Mouse (Mus musculus): ENCODE data around the gene Olfr1333. TPM values are rescaled to one million over a fixed set of nuclear protein-coding genes. Genes with fewer than 3 reads are reported as not detected.
A peak's percentile ranks its signal among the peaks of the same experiment; 100 is the strongest.
"Not testable (repeated sequence)": the region's sequence is repeated elsewhere in the genome, so short reads cannot be mapped to it uniquely, and the experiment has no call there.

Gene Olfr1333
- not detected in 2 replicates for polyA plus RNA-seq (2015; fragmentation: Nextera tagmentation; extraction: Ambion mirVana)

DNA sequence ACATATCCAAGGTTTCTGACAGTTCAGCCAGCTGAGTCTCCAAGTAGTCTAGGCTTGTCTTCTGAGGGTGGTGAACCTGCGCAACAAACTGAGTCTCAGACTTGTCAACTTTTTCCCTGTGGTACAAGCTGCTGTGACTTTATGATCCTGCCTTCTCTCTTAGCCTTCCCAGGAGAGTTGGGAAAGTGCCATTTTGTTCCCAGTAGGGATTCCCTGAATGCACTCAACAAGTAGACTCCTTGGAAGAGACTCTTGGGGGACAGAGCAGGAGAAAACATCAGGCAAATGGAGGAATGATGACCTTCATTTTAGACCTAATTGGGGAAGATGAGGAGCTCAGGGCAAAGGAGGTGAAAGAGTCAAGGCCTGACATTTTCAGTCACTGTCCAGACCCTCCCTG, at the start of gene Olfr1333:
Gene Olfr1333 (minus strand): TSS at position 101 of the 400 bp plus-strand sequence.
- H3K9ac ChIP-seq (ENCODE audit: low read depth, low read length): no peak within 1 kb of the TSS
- H3K27ac ChIP-seq (ENCODE audit: low read depth, low read length): no peak within 1 kb of the TSS
- H3K4me2 ChIP-seq (ENCODE audit: low read length): no peak within 1 kb of the TSS
- no peaks in the 10 kb centered on the region for H3K4me1 ChIP-seq (ENCODE audit: control insufficient read depth, insufficient read depth, low read depth, low read length)
- H3K27me3 ChIP-seq (replicated peaks; ENCODE audit: control insufficient read depth, insufficient read depth, low read length): no peaks in the 10 kb centered on the region
- ATAC-seq: no peak
- whole genome bisulfite sequencing: 91% methylated on average over 1 of the region's 1 CpGs
- no peaks in the 10 kb centered on the region for H3K9me3 ChIP-seq (ENCODE audit: control insufficient read depth, low read length)
- no peak within 1 kb of the TSS for H3K4me3 ChIP-seq (ENCODE audit: low read length)
- no peaks in the 10 kb centered on the region for H3K36me3 ChIP-seq (ENCODE audit: control insufficient read depth, insufficient read depth, low read length)

DNA sequence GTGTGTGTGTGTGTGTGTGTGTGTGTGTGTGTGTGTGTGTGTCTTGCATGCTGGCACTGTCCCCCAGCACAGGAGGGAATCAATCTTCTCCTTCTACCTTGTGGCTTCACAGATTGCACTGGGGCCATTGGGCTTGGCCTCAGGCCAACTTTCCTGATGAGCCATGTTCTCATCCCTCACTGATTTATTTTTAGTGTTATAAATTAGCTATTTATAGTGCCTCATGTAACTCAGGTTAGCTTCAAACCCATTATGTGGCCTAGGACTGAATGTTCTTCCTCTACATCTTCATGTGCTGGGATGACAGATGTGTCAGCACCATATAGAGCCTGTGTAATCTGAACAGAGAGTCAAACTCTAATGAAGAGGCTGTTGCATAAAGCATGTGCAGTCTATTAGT, 31.5 kb upstream of the Olfr1333 start:
- H3K36me3 ChIP-seq (ENCODE audit: control insufficient read depth, insufficient read depth, low read length): no peaks in the 10 kb centered on the region
- H3K4me1 ChIP-seq (ENCODE audit: control insufficient read depth, insufficient read depth, low read depth, low read length): no peaks in the 10 kb centered on the region
- no peak overlapping the region for H3K9ac ChIP-seq (ENCODE audit: low read depth, low read length)
- no peaks in the 10 kb centered on the region for H3K27me3 ChIP-seq (replicated peaks; ENCODE audit: control insufficient read depth, insufficient read depth, low read length)
- H3K4me3 ChIP-seq (ENCODE audit: low read length): no peak overlapping the region
- no peaks in the 10 kb centered on the region for H3K9me3 ChIP-seq (ENCODE audit: control insufficient read depth, low read length)
- peak; percentile 37; the same call in 1 of the 2 replicates for ATAC-seq
- H3K27ac ChIP-seq (ENCODE audit: low read depth, low read length): no peak overlapping the region
- H3K4me2 ChIP-seq (ENCODE audit: low read length): no peak overlapping the region

DNA sequence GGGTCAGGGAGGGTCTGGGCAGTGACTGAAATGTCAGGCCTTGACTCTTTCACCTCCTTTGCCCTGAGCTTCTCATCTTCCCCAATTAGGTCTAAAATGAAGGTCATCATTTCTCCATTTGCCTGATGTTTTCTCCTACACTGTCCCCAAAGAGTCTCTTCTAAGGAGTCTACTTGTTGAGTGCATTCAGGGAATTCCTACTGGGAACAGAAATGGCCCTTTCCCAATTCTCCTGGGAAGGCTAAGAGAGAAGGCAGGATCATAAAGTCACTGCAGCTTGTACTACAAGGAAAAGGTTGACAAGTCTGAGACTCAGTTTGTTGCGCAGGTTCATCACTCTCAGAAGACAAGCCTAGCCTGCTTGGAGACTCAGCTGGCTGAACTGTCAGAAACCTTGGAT, 28.3 kb upstream of the Olfr1333 start, which contains the start of gene Olfr1331:
Gene Olfr1331 (plus strand): TSS at position 301 of the 400 bp plus-strand sequence.
- no peak within 1 kb of the TSS for H3K4me3 ChIP-seq (ENCODE audit: low read length)
- no peak within 1 kb of the TSS for H3K4me2 ChIP-seq (ENCODE audit: low read length)
- no peak within 1 kb of the TSS for H3K9ac ChIP-seq (ENCODE audit: low read depth, low read length)
- H3K4me1 ChIP-seq (ENCODE audit: control insufficient read depth, insufficient read depth, low read depth, low read length): no peaks in the 10 kb centered on the region
- no peaks in the 10 kb centered on the region for H3K36me3 ChIP-seq (ENCODE audit: control insufficient read depth, insufficient read depth, low read length)
- no peak for ATAC-seq
- no peak within 1 kb of the TSS for H3K27ac ChIP-seq (ENCODE audit: low read depth, low read length)
- 100% methylated on average over 1 of the region's 1 CpGs for WGBS
- no peaks in the 10 kb centered on the region for H3K27me3 ChIP-seq (replicated peaks; ENCODE audit: control insufficient read depth, insufficient read depth, low read length)
- no peaks in the 10 kb centered on the region for H3K9me3 ChIP-seq (ENCODE audit: control insufficient read depth, low read length)

DNA sequence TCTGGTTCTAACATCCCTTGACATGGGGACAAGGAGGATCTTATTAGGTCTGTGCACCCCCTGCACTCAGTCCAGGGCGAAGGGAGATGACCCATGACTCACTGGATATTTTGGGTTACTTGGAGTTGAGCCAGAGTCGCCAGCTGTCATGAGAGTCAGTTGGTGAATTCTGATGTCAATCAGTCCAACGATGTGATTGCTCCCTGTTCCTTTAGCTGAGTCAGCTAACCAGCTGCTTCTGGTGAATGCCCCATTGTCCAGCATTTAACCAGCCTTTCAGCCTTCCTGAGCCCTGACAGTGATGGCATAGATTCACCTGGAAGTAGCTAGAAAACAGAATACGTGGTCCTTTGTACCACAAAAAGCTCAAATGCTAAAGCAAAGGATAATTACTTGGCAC, 26.6 kb upstream of the Olfr1333 start:
- Histone ChIP-seq H3K4me1 (ENCODE audit: control insufficient read depth, insufficient read depth, low read depth, low read length) (no peaks in the 10 kb centered on the region), H3K4me3 (ENCODE audit: low read length) (no peak overlapping the region), H3K27ac (ENCODE audit: low read depth, low read length) (no peak overlapping the region), H3K9me3 (ENCODE audit: control insufficient read depth, low read length) (no peaks in the 10 kb centered on the region), H3K4me2 (ENCODE audit: low read length) (no peak overlapping the region), H3K9ac (ENCODE audit: low read depth, low read length) (no peak overlapping the region), H3K27me3 (replicated peaks; ENCODE audit: control insufficient read depth, insufficient read depth, low read length) (no peaks in the 10 kb centered on the region), H3K36me3 (ENCODE audit: control insufficient read depth, insufficient read depth, low read length) (no peaks in the 10 kb centered on the region)
- 46% methylated on average over 4 of the region's 4 CpGs for WGBS
- no peak for ATAC-seq

DNA sequence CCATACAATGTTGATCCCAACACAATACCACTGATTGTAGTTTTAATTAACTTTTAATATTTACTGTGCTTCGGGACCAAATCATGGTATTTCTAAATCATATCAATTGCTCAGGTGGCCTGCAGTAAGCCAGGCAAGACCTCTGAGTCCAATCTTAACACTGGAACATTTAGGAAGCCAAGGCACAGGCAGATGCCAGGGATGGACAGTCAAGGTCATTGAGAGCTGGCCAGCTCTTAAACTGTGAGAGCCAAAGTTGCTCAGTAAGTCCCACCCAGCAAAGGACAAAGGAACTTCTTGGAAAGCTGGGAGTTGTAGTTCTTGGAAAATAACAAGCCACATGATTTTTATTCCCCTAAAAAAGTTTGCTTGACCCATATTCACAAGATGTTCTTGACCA, 25.7 kb upstream of the Olfr1333 start:
- Histone ChIP-seq H3K27me3 (replicated peaks; ENCODE audit: control insufficient read depth, insufficient read depth, low read length) (no peaks in the 10 kb centered on the region), H3K27ac (ENCODE audit: low read depth, low read length) (no peak overlapping the region), H3K9me3 (ENCODE audit: control insufficient read depth, low read length) (no peaks in the 10 kb centered on the region), H3K4me3 (ENCODE audit: low read length) (no peak overlapping the region), H3K4me1 (ENCODE audit: control insufficient read depth, insufficient read depth, low read depth, low read length) (no peaks in the 10 kb centered on the region), H3K9ac (ENCODE audit: low read depth, low read length) (no peak overlapping the region), H3K4me2 (ENCODE audit: low read length) (no peak overlapping the region), H3K36me3 (ENCODE audit: control insufficient read depth, insufficient read depth, low read length) (no peaks in the 10 kb centered on the region)
- ATAC-seq: no peak
- 91% methylated on average over 1 of the region's 1 CpGs for WGBS

DNA sequence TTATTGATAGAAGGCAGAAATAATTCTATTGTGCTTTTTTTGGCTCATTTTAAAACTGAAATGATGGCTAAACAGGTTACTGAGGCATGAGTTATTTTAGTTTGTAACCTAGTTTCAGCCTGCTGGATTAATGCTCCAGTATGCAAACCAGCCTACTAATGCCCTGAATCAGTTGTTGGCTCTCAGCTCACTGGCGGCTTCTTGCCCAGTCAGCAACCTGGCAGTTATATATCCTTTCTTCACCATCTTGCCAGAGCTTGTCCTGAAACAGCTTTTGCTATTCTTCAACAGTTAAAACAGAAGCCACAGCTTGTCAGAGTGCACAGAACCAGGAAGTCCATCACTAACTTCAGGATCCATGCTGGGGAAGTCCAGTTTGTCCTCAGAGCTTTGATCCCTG, 17.2 kb downstream of the Olfr1333 start:
- Histone ChIP-seq H3K4me2 (ENCODE audit: low read length) (no peak overlapping the region), H3K4me1 (ENCODE audit: control insufficient read depth, insufficient read depth, low read depth, low read length) (no peaks in the 10 kb centered on the region), H3K27me3 (replicated peaks; ENCODE audit: control insufficient read depth, insufficient read depth, low read length) (no peaks in the 10 kb centered on the region), H3K27ac (ENCODE audit: low read depth, low read length) (no peak overlapping the region), H3K9me3 (ENCODE audit: control insufficient read depth, low read length) (no peaks in the 10 kb centered on the region), H3K9ac (ENCODE audit: low read depth, low read length) (no peak overlapping the region), H3K4me3 (ENCODE audit: low read length) (no peak overlapping the region), H3K36me3 (ENCODE audit: control insufficient read depth, insufficient read depth, low read length) (no peaks in the 10 kb centered on the region)
- ATAC-seq: no peak
- WGBS: 75% methylated on average over 1 of the region's 1 CpGs

DNA sequence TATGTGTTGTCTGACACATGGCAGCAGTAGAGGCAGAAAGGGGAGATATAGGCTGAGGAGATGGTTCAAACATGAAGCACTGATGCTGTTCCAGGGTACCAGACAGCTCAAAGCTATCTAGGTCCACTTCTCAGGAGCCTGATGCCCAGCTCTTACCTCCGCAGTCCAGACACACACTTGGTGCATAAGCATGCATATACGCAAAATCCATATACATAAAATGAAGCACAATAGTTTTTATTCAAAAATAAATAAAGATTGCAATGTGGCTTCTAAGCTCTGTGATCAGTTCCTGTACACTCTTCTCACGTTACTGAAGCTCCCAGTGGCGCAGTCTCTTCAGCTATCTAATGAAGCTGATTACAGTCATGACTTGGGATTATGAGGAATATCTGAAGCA, 26.2 kb downstream of the Olfr1333 start, which contains the start of gene Olfr1335:
Gene Olfr1335 (minus strand): TSS at position 101 of the 400 bp plus-strand sequence.
- no peaks in the 10 kb centered on the region for H3K36me3 ChIP-seq (ENCODE audit: control insufficient read depth, insufficient read depth, low read length)
- no peak within 1 kb of the TSS for H3K4me2 ChIP-seq (ENCODE audit: low read length)
- no peaks in the 10 kb centered on the region for H3K9me3 ChIP-seq (ENCODE audit: control insufficient read depth, low read length)
- no peaks in the 10 kb centered on the region for H3K4me1 ChIP-seq (ENCODE audit: control insufficient read depth, insufficient read depth, low read depth, low read length)
- H3K27ac ChIP-seq (ENCODE audit: low read depth, low read length): no peak within 1 kb of the TSS
- H3K4me3 ChIP-seq (ENCODE audit: low read length): no peak within 1 kb of the TSS
- no peak for ATAC-seq
- H3K9ac ChIP-seq (ENCODE audit: low read depth, low read length): no peak within 1 kb of the TSS
- no peaks in the 10 kb centered on the region for H3K27me3 ChIP-seq (replicated peaks; ENCODE audit: control insufficient read depth, insufficient read depth, low read length)
- WGBS: 92% methylated on average over 4 of the region's 4 CpGs

DNA sequence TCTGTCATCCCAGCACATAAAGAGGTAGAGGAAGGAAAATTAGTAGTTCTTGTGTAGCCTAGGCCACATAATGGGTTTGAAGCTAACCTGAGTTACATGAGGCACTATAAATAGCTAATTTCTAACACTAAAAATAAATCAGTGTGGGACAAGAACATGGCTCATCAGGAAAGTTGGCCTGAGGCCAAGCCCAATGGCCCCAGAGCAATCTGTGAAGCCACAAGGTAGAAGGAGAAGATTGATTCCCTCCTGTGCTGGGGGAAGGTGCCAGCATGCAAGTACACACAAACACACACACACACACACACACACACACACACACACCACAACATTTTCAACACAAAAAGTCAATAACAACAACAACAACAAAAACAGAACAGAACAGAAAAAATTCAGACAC, 43.3 kb downstream of the Olfr1333 start:
- ATAC-seq; H3K4me3 ChIP-seq (ENCODE audit: low read length); H3K4me1 ChIP-seq (ENCODE audit: control insufficient read depth, insufficient read depth, low read depth, low read length); H3K9ac ChIP-seq (ENCODE audit: low read depth, low read length); H3K9me3 ChIP-seq (ENCODE audit: control insufficient read depth, low read length); H3K4me2 ChIP-seq (ENCODE audit: low read length); H3K36me3 ChIP-seq (ENCODE audit: control insufficient read depth, insufficient read depth, low read length); H3K27me3 ChIP-seq (replicated peaks; ENCODE audit: control insufficient read depth, insufficient read depth, low read length); H3K27ac ChIP-seq (ENCODE audit: low read depth, low read length): not testable (repeated sequence)

DNA sequence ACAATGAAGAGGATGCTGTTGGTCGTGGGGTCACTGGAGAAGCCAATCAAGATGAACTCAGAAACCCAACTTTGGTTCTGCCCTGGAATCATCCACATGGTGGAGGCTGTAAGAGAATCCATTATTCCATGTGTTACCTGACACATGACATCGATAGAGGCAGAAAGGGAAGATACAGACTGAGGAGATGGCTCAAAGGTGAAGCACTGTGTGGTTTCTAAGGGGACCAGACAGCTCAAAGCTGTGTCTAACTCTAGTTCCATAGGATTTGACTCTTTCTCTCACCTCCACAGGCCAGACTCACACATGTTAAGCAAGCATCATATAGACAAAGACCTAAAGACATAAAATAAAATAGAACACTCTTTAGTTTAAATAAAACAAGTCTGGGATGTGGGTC, 53.6 kb downstream of the Olfr1333 start, which contains the start of gene Olfr1337:
Gene Olfr1337 (minus strand): TSS at position 101 of the 400 bp plus-strand sequence.
- no peak for ATAC-seq
- WGBS: 79% methylated on average over 2 of the region's 2 CpGs

More for the DNA sequence above, 53.6 kb downstream of the Olfr1333 start, which contains the start of gene Olfr1337:
- Histone ChIP-seq H3K36me3 (ENCODE audit: control insufficient read depth, insufficient read depth, low read length) (no peaks in the 10 kb centered on the region), H3K4me3 (ENCODE audit: low read length) (no peak within 1 kb of the TSS), H3K4me2 (ENCODE audit: low read length) (no peak within 1 kb of the TSS), H3K27ac (ENCODE audit: low read depth, low read length) (no peak within 1 kb of the TSS), H3K9me3 (ENCODE audit: control insufficient read depth, low read length) (no peaks in the 10 kb centered on the region), H3K27me3 (replicated peaks; ENCODE audit: control insufficient read depth, insufficient read depth, low read length) (no peaks in the 10 kb centered on the region), H3K9ac (ENCODE audit: low read depth, low read length) (no peak within 1 kb of the TSS), H3K4me1 (ENCODE audit: control insufficient read depth, insufficient read depth, low read depth, low read length) (no peaks in the 10 kb centered on the region)

All from hindbrain, embryonic 16.5 days (tissue).